Mouse (Mus musculus): ENCODE results near the gene Igfbp7. TPM values are rescaled to one million over a fixed set of nuclear protein-coding genes. Genes with fewer than 3 reads are reported as not detected.

The Igfbp7 gene
- total RNA-seq, 2 experiments from 2014 or later, result 664 to 746 TPM

GRCm38 (mm10) chr5:77405455-77406057 lies 2.3 kb downstream of the Igfbp7 start:
- no peak for DNase-seq

DNA sequence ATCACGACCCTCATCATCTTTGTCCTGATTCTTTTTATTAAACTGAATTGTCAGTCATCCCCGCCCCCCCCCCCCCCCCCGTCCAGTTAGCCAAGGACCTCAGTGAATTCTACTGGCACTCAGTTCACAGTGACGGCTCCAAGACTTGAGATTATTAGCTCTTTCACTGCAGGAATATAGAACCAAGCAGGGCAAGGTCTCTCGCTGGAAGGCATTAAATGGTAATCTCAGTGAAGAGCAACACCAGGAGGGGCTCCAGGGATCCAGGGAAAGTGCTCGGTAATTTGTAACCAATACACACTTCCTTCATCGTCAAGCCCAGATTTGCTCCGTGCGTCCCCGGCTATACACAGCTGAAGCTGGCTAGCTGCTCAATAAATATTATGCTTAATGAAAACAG lies 2.9 kb downstream of the Igfbp7 start:
- no peak for DNase-seq

DNA sequence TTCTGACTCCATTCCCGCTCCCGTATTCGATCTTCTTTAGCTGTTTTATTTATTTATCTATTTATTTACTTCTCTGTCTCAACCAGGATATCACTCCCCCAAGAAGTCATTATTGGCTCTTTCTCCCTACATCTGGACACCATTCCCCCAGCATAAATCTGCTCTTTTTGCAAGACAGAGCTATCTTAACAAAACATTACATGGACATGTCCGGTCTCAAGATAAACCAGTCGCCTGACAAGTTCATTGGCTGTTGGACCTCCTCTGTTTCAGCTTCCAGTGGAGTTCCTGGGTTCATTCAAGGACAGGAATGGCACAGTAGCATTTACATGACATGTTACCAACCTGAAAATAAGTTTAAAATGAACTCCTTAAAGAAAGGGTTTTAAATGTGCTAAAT lies 4.9 kb downstream of the Igfbp7 start:
- DNase-seq, result no peak

- DNase-seq, result no peak
These were observed 5.7 kb downstream of the Igfbp7 start for GRCm38 (mm10) chr5:77402137-77402536.

- DNase-seq, result peak; percentile 77
These were observed 7.0 kb downstream of the Igfbp7 start for GRCm38 (mm10) chr5:77400823-77401222.

- DNase-seq, result no peak
These were observed 7.7 kb downstream of the Igfbp7 start for GRCm38 (mm10) chr5:77400151-77400550.

DNA sequence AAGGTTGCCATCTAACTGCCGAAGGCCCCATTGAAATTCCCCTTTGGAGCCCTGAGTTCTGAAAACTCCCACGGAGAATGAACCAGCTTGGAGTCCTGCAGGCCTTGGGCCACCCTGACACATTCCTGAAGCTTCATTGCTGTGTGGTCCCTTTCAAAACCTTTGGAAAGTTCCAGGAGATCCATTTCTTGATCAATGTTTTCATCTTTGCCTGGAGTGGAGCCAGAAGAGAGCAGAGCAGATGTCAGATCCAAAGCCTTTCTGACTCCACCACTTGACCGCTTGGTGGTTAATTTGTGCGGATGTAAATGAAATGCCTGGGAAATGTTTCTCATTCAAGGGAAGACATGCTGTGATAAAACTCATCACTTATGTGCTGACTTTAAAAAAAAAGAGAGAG lies 8.8 kb downstream of the Igfbp7 start:
- DNase-seq, result no peak

DNA sequence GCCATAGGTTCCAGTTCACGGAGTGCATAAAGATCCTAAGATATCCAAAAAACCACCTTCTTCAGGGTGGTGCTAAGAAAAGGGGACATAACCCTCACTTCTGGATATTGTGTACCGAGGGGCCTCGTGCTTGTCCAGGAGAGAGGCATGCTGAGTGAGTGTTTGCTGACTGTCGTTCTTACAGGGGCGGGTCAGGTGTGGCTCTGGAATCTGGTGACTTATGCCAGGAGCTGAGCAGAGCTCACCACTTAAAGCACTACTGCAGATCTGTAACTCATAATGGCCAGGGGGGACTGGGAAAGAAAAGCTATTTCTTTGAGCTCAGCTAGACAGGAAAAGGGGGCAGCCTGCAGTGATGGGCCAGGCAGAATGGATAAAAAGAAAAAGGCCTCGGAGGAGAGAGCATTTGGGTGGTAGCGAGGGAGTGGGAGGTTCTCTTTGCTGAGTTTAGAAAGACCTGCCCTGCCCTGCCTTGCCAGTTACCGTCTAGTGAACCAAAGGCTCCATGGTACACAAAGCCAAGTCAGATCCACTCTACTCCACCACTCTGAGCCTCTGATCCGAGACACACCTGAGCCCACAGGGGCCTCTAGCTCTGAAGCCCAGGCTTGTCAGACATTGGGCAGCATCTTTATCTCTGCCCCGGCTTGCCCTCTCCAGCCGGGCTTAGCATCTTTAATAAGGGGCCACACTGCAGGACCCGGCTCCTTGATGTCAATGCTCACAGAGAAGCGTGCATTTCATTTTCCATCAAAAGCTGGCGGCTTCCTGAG lies 9.4 kb downstream of the Igfbp7 start:
- DNase-seq, result no peak

- peak; percentile 50 for DNase-seq
These were observed 13.7 kb downstream of the Igfbp7 start for GRCm38 (mm10) chr5:77393990-77394618.

DNA sequence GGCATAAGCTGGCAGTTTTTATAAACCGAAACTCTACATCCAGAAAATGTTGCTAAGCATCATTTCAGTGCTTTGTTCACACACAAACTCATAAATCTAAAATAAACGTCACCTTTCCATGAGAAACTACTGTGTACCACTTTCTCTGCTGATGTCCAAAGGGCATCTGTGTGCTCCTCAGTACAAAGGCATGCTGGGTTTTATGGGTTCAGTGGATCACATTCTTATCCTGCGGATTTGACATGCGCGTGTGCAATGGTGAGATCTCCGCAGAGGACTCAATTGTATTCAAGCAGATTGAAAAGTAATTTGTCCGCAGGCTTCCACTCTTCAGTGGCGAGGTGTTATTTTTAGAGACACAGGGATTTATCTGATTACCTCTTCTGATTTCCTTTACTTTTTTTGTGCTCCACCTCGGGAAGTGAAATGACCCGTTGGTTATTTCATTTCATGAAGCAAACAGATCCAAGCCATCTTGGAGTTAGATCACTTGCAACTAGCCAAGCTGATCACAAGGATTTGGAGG lies 14.7 kb downstream of the Igfbp7 start:
- DNase-seq, result no peak

DNA sequence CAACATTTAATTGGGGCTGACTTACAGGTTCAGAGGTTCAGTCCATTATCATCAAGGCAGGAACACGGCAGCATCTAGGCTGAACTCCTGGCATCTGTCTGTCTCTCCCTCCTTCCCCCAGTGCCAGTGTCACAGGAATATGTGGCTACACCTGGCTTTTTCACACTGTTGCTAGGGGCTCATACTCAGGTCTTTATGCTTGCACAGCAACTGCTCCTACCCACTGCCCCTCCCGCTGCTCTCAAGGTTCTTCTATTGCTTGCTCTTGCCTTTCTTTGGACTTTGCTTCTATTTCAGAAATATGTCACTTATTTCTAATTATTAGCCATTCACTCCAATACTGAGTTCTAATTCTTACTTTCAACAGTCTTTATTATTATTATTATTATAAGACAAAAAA lies 17.6 kb downstream of the Igfbp7 start:
- no peak for DNase-seq

GRCm38 (mm10) chr5:77388359-77388758 lies 19.5 kb downstream of the Igfbp7 start:
- DNase-seq, result no peak

DNA sequence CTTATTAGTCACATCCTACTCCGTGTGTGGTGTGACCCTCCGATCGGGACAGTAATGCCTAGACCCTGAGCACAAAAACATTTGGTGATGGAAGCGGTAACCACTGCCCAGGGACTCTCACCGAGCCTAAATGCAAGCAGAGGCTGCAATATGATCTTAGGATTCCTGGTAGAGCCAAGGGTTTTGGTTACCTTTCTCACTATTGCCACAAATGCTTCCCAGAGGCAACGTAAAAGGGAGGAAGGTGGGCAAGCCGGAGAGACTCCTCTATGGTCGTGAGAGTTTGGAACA lies 20.5 kb downstream of the Igfbp7 start:
- DNase-seq, result no peak

DNA sequence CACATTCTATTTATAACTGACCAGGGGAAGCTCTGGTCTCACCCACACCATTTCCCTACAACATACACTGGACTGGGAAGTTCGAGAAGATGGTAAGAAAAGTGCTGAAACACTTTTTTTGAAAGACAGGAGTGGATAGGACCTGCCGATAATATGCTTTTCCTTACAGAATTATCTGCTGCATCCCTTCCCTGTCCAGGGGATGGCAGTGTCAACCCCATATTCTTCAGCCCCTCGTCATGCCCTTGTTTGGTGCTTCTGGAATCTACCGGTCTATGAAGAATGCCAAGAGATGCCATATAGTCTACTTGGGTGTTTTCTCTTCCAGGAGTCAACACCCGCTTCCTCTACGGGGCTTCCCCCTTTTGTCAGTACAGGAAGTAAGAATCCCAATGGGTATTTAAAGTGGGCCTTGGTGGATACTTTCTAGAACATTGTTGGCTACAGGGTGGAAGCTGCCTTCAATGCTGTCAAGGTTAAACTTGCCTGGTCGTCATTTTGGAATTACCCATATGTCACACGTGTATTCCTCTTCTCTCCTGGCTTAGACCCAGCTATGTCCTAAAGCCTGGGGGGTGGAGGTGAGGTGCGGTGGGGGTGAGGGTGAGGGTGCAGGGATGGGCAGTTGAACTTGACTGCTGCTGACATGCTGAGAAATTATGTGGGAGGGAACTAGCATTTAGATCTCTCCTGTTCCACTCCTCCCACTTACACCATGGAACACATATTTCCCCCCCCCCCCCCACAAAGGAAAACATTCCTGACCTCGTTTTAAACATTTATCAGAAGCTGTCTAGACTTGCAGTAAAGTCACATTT lies 21.0 kb downstream of the Igfbp7 start:
- DNase-seq, result no peak

DNA sequence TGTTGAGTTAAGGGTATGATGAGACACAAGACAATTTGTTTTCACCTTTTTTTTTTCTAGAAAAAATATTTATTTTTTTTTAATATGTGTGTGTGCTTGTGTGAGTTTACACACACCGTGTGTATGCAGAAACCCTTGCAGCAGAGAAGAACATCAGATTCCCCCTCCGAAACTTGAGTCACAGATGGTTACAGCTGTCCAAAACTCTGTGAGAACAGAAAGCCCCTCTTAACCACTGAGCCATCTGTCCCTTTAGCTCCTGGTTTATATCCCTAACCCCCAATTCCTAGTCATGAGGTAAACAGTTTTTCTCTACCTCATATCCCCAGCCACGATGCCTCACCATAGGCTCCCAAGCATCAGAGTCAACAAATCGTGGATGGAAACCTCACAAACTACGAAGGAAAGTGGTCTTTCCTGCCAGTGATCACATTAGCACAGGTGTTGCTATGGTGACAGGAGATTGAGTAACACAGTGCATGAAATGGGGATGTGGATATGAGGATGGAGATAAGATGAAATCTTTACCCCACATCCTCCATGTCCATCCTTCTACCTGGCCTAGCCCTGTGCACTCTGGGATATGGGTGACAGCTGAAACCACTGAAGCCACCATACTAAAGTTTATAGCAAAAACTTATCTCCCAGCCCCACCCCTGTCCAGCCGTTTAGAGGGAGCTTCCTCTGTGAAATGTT lies 21.8 kb downstream of the Igfbp7 start:
- no peak for DNase-seq

DNA sequence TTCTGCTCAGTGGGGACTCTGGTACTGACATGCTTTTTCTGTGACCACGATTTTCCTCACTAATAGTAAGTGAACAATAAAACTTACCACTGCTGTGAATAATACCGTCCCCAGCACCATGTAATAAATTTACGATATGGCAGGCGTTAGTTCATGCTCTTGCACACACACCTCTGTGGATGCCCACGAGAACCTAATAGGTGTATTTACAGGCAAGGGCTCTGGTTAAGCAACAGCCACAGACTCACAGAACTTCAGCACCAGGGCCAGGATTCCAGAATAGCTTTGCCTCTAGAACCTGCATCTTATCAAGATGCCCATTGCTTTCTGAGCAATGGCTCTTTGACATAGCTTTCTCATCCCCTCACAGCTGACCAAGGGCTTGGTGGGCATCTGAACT lies 22.6 kb downstream of the Igfbp7 start:
- DNase-seq, result no peak

DNA sequence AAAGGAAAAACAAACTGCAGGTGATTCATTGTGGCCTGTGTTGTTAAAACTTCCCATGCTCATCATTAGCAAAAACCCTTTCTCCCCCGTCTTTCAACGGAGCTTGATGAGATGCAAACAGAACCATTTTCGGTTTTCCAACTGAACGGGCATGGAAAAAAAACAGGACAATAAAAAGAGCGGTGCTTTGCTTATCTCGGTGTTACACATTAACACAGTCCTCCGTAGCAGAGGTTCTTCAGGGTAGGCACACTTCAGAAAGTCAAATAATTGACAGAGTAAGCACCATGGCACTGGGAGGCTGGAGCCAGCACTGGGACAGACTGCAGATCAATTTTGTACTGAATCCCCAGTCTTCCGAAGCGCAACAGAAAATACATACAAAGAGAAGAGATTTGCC lies 23.1 kb downstream of the Igfbp7 start:
- DNase-seq, result no peak

- DNase-seq, result no peak
These were observed 23.9 kb downstream of the Igfbp7 start for GRCm38 (mm10) chr5:77383799-77384554.

DNA sequence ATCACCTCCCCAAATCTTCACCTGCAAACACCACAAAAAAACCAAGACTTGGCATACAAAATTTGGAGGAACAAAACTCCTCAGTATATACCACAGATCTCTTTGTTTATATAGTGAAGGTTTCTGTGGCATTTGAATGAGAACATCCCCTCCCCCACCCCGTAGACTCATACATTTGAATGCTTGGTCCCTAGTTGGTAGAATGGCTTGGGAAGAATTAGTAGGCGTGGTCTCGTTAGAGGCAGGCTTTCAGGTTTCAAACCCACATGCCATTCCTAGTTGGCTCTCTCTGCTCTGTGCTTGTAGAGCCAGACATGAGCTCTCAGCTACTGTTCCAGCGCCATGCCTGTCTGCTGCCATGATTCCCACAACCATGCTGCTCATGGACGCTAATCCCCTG lies 26.2 kb downstream of the Igfbp7 start:
- DNase-seq, result no peak

DNA sequence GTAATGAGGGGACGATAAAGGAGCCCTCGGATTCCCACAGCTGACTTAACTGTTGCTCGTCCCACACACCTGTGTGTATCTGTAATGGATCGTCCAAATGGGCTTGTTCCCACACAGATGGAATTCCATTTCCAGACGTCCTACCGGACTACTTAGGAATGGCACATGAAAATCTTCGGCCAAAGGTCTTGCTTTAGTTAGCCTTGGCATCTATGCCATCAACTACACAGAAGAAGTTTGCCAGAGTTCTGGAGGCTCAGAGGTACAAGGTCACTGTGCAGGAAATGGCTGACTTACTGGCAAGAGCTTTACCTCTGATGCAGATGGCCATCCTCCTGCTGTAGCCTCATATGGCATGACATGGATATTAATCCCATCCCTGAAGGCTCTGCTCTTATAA lies 26.6 kb downstream of the Igfbp7 start:
- no peak for DNase-seq

DNA sequence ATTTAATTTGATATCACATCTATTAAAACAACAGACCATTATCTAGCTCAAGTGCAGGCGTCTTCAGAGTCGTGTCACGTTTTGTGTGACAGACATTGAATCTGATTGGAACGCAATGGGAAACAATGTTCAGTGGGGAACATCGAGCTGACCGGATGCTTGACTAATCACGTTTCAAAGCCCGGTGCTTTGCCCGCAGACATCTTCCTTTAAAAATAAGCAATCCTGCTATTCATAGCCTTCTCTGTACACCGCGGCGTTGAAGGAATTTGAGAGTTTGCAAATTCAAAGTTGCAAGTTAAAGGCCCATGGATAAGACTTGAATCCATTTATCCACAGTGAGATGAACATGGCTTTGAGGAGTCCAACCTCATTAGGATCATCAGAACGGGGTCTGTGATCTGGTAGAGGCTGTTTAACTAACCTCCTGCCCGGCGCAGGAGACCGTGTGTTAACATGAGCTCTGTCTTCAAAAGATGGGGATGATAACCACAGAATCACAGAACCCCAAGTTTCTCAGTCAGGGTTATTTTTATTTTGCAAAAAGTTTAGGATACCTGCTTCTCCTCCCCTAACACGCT lies 27.4 kb downstream of the Igfbp7 start:
- DNase-seq, result no peak

Measured in adrenal gland, postnatal 10 days (tissue).